8 mouse cellular contexts compared by ENCODE assay signal in the genomic region with DNA sequence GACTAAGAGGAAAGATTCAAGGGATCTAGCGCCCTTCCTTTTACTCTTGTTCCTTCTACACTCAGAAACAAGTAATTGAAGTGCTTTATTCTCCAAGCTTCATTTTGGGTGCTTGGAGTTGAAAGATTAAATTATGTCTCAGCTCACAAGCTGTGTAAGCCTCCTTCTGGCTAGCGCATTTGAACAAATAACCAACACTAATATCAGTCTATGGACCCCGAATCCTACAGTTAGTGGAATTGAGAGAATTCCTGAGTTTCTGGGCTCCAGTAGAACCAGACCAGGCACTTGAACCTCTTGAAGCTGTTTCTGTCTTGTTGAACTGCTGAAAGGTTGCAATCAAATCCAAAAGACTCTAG. TPM values are rescaled to one million over a fixed set of nuclear protein-coding genes. Genes with fewer than 3 reads are reported as not detected.
DNase-seq lines count a peak whose midpoint lies in the region; ATAC-seq and TF ChIP-seq lines count a peak whose summit lies in the region.

No protein-coding gene starts in this region.

- H3K36me3 ChIP-seq in heart, embryonic 12.5 days: no peaks in the 10 kb centered on the region
- H3K36me3 ChIP-seq in ES-E14 (ENCODE audit: control insufficient read depth, insufficient read depth, low read length, poor library complexity, severe bottlenecking): no peaks in the 10 kb centered on the region
- no peaks in the 10 kb centered on the region for H3K36me3 ChIP-seq in megakaryocyte, embryonic 14.5 days (replicated peaks; ENCODE audit: low read length)

- peak overlapping the region; percentile 78 for H3K4me3 ChIP-seq in heart, embryonic 12.5 days
- peak overlapping the region; percentile 74 to 90 for H3K4me3 ChIP-seq in ES-E14 (ENCODE audit: insufficient read depth in 1 of 2, low read depth in 1 of 2, low read length in 2 of 2, poor library complexity in 1 of 2, severe bottlenecking in 1 of 2)
- peak overlapping the region; percentile 99 for H3K4me3 ChIP-seq in megakaryocyte, embryonic 14.5 days (replicated peaks)

- peak overlapping the region; percentile 94 for H3K9ac ChIP-seq in heart, embryonic 12.5 days
- H3K9ac ChIP-seq in ES-E14 (ENCODE audit: insufficient read depth, low read depth, low read length, poor library complexity, severe bottlenecking): peak overlapping the region; percentile 85

- no peaks in the 10 kb centered on the region for H3K9me3 ChIP-seq in heart, embryonic 12.5 days (replicated peaks)
- no peaks in the 10 kb centered on the region for H3K9me3 ChIP-seq in ES-E14 (ENCODE audit: control insufficient read depth, insufficient read depth, low read depth, low read length)
- no peaks in the 10 kb centered on the region for H3K9me3 ChIP-seq in megakaryocyte, embryonic 14.5 days

- in situ Hi-C loops in ES-E14 (cut with MboI; ENCODE audit: low sequenced_read_pairs in 2 of 2, unreplicated experiment in 2 of 2): no loop called here

- peak overlapping the region; percentile 75 for H3K4me2 ChIP-seq in heart, embryonic 12.5 days

- DNase-seq in heart, adult 9 months (ENCODE audit: low spot score in 2 of 2): no peak
- DNase-seq in ES-E14 (ENCODE audit: low read depth, low spot score): no peak
- DNase-seq in urinary bladder, adult 2 months (ENCODE audit: low spot score): no peak
- DNase-seq in right cerebral cortex, postnatal 25 days: no peak
- no peak for DNase-seq in retina, embryonic 14.5 days (ENCODE audit: low spot score)

- WGBS in heart, embryonic 12.5 days: 66% methylated on average over 3 of the region's 3 CpGs

- H3K27me3 ChIP-seq in heart, embryonic 12.5 days (replicated peaks): peaks cover 9% of the 10 kb centered on the region
- H3K27me3 ChIP-seq in megakaryocyte, embryonic 14.5 days (replicated peaks): peaks cover 2% of the 10 kb centered on the region

- peak overlapping the region; percentile 95 for H3K27ac ChIP-seq in heart, embryonic 12.5 days (ENCODE audit: poor library complexity, severe bottlenecking)
- no peak overlapping the region for H3K27ac ChIP-seq in ES-E14 (ENCODE audit: insufficient read depth, low read depth, low read length, poor library complexity, severe bottlenecking)

- no peak for ATAC-seq in heart, embryonic 12.5 days (ENCODE audit: insufficient number of reproducible peaks, low FRiP score)
- 0 out of 2 replicates have a peak, but pooled peaks have one; percentile 5 for ATAC-seq in granulocyte monocyte progenitor cell, adult 5-6 weeks (replicated peaks; ENCODE audit: poor library complexity, severe bottlenecking)

- H3K4me1 ChIP-seq in heart, embryonic 12.5 days (replicated peaks): no peaks in the 10 kb centered on the region
- peaks cover 0 to 2% of the 10 kb centered on the region in 2 experiments; a peak in 1 of 4 replicates for H3K4me1 ChIP-seq in ES-E14 (ENCODE audit: control insufficient read depth in 2 of 2, insufficient read depth in 2 of 2, low read length in 2 of 2, poor library complexity in 1 of 2)
- H3K4me1 ChIP-seq in megakaryocyte, embryonic 14.5 days: peaks cover 28% of the 10 kb centered on the region

TF ChIP-seq in ES-E14, 5 proteins besides CTCF, POLR2A, EP300 and RAD21:
- TF ChIP-seq HCFC1 (IDR thresholded peaks at IDR 0.05; ENCODE audit: borderline replicate concordance, insufficient read depth, low read length) (no peak), ZNF384 (IDR thresholded peaks at IDR 0.05; ENCODE audit: low read depth, low read length) (no peak), MAFK (IDR thresholded peaks at IDR 0.05; ENCODE audit: insufficient read depth, low read depth, low read length) (no peak), ZC3H11A (IDR thresholded peaks at IDR 0.05; ENCODE audit: borderline replicate concordance, low read depth, low read length) (no peak), CHD2 (IDR thresholded peaks at IDR 0.05; ENCODE audit: low read depth, low read length) (no peak)
TF ChIP-seq in ES-E14: peak in this region for 0.

RNA-seq across cellular contexts. Expression of a gene that starts 0.3 kb away (rescaled TPM):
- 154 and 168 TPM in 2 replicates for polyA plus RNA-seq in heart, embryonic 12.5 days (2016; fragmentation: Nextera tagmentation; extraction: Ambion mirVana)
- 31.2 and 35.7 TPM in 2 replicates for total RNA-seq in ES-E14 (2012; rRNA removed)
- 48.7 and 52.4 TPM in 2 replicates for total RNA-seq in granulocyte monocyte progenitor cell, adult 5-6 weeks (2014; fragmentation: Nextera tagmentation)
- total RNA-seq in granulocyte monocyte progenitor cell, adult 5-6 weeks (2017): 33.7 and 34.5 TPM in 2 replicates
- 22.0 and 36.3 TPM in 2 replicates for polyA plus RNA-seq in megakaryocyte, embryonic 14.5 days (2012; ENCODE audit: insufficient read depth, low replicate concordance)
- polyA plus RNA-seq in urinary bladder, adult 2 months (2012; rRNA removed): 46.7 and 52.5 TPM in 2 replicates
